Mouse (Mus musculus) thymus, postnatal 4 days (tissue): ENCODE data around the gene Crebl2.

Experiments used
- DNase-seq: peaks from one replicate; pipeline ENCODE4 v3.0.0; 2021

Gene Crebl2

DNA sequence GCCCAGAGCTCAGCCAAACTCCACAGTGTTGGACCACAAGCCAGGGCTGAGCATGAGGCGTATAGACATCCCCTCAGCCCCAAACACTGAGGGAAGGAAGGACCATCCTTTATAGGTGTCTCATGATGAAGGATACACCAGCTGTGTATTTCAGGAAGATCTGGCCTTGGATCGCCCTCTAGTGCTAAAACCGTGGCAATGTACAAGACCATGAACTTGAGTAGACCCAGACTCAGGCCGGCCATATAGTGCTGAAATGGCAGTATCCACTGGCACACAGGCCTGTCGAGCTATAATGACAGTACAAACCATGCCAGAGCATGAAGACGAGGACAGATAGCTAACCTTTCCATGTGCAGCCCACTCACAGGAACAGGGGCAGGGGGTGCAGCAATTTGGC, 46.8 kb downstream of the Crebl2 start:
- peak; percentile 48 for DNase-seq

DNA sequence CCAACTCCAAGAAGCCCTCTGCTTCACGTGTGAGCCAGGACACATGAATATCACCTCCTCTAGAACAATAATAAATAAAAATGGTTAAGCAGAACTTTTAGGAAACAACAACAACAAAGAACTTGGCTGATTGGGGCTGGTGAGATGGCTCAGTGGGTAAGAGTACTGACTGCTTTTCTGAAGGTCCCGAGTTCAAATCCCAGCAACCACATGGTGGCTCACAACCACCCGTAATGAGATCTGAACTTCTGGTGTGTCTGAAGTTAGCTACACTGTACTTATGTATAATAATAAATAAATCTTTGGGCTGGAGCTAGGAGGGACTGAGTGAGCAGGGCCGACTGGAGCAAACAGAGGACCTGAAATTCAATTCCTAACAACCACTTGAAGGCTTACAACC, 47.3 kb downstream of the Crebl2 start:
- DNase-seq = no peak

- no peak for DNase-seq
These were observed 47.9 kb downstream of the Crebl2 start for GRCm38 (mm10) chr6:134877892-134878291.

- DNase-seq = no peak
These were observed 49.6 kb downstream of the Crebl2 start for GRCm38 (mm10) chr6:134879556-134879955.

DNA sequence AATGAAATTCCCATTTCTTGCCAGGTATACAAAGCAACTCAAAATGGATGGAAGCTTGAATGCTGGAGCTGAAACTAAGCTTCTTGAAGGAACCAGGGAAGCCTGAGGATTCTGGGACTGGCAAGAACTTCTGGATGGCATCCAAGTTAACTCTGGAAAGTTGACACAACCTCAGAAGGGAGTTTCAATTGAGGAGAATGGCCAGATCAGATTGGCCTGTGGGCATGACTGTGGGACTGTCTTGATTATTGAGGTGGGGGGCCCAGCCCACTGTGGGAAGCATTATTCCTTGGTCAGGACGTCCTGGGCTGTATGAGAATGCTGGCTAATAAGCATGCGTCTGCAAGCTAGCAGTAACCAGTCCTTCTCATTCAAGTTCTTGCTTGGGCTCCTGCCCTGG, 50.1 kb downstream of the Crebl2 start:
- DNase-seq = no peak

DNA sequence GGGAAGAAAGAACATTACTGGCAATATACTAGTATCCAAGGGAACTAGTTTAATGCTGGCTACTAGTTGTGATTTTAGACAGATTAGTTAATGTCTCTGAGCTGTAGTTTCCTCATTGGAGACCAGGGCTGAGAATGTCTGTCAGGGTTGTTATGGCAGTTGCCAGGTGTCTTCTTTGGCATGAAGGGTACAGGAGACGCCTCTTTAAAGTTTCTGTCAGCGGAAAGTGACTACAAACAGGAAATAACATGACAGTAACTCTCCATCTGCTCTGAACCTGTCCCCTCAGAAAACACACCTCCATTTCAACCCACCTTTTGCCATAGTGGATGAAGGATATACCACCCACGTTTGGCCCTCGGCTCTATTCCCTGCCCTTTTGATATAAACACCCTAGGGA, 53.7 kb downstream of the Crebl2 start:
- DNase-seq = no peak

DNA sequence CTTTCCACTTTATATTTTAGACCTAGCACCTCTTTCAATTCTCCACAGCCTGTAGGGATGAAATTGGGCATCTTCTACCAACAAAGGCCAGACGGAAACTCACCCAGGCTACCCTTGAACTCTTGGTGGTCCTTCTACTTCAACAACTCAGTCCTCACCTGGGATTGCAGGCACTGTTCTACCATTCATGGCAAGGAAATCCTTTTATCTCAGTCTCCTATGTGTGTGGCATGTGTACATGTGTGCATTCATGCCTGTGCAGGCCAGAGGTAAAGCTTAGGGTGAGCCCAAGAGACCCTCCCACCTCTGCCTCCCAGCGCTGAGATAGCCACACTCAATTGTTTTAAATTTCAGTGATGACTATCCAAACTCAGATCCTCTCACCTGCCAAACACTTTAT, 55.6 kb downstream of the Crebl2 start:
- DNase-seq = no peak

DNA sequence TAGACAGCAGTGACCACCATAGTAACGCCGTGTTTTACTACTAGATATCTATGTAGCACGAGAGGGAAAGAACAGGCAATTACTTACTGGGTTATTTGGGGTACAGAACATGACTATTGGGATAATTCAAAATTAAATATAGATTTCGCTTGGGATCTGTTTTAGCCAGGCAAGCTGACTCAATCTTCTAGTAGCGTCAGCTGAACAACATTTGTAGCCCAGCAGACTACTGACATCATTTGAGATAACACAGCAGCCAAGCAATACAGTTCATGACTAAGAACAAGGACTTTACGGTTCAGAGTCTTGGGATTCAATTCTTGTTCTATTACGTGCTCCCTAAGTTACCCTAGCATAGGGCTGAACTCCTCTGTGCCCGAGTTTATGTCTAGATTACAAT, 56.5 kb downstream of the Crebl2 start:
- no peak for DNase-seq

- DNase-seq = no peak
These were observed 57.1 kb downstream of the Crebl2 start for GRCm38 (mm10) chr6:134887008-134887407.

GRCm38 (mm10) chr6:134887711-134888449, 57.9 kb downstream of the Crebl2 start:
- peak; percentile 53 for DNase-seq

GRCm38 (mm10) chr6:134888563-134889017, 58.6 kb downstream of the Crebl2 start:
- DNase-seq = no peak

- DNase-seq = no peak
These were observed 59.8 kb downstream of the Crebl2 start for GRCm38 (mm10) chr6:134889763-134890162.

DNA sequence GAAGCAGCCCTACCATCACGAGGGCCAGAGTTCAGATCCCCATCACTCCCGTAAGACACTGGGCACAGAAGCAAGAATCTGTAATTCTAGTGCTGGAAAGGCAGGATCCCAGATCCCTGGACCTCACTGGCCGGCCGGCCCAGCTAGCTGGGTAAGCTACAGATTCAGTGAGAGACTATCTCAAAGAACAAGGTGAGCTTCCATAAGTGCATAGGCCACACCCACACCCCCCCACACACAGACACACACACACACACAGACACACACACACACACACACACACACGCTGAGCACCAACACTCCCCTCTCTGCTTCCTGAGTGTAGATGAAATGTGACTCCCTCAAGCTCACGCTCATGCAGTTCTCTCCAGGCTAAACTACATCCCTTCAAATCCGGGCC, 60.5 kb downstream of the Crebl2 start:
- no peak for DNase-seq

DNA sequence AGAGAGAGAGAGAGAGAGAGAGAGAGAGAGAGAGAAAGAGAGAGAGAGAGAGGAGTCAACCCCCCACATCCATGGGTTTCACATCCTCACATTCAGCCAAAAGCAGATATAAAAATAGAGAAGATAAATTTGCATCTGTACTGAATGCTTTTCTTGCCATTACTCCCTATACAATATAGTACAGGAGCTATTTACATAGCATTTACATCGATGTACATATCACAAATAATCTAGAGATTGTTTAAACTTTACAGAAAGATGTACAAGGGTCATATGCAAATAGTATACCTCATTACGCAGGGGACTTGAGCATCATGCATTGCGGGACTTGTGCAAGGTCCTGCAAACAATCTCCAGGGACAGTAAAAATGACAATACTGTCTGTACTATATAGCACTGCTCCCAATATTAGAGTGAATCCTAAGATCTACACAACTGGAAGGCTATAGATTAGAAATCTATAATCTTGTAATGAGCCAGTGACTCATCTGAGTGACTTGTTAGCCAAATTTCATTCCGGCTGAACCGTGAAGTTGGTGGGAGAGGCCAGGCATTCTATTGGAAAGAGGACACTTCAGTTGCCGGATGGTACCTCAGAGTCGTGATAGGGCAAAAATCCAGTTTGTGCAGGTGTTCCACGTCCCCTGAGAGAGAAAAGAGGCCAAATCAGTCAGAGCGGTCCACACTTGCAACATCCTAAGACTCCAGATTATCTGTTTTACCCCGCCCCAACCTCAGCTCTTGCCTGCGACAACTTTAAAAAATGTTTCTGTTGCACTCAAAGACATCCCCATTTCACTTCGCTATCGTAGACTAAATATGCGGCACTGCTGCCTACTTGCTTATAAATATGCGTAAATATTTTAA, 66.8 kb downstream of the Crebl2 start:
- no peak for DNase-seq

- DNase-seq = peak; percentile 98
These were observed 67.6 kb downstream of the Crebl2 start for GRCm38 (mm10) chr6:134897443-134898094.

- DNase-seq = peak; percentile 85
These were observed 68.4 kb downstream of the Crebl2 start, which contains the start of gene Gpr19 for GRCm38 (mm10) chr6:134898095-134898965. TSS of gene Gpr19 (minus strand) at chr6:134898578.

- no peak for DNase-seq
These were observed 73.4 kb downstream of the Crebl2 start for GRCm38 (mm10) chr6:134903368-134903767.

DNA sequence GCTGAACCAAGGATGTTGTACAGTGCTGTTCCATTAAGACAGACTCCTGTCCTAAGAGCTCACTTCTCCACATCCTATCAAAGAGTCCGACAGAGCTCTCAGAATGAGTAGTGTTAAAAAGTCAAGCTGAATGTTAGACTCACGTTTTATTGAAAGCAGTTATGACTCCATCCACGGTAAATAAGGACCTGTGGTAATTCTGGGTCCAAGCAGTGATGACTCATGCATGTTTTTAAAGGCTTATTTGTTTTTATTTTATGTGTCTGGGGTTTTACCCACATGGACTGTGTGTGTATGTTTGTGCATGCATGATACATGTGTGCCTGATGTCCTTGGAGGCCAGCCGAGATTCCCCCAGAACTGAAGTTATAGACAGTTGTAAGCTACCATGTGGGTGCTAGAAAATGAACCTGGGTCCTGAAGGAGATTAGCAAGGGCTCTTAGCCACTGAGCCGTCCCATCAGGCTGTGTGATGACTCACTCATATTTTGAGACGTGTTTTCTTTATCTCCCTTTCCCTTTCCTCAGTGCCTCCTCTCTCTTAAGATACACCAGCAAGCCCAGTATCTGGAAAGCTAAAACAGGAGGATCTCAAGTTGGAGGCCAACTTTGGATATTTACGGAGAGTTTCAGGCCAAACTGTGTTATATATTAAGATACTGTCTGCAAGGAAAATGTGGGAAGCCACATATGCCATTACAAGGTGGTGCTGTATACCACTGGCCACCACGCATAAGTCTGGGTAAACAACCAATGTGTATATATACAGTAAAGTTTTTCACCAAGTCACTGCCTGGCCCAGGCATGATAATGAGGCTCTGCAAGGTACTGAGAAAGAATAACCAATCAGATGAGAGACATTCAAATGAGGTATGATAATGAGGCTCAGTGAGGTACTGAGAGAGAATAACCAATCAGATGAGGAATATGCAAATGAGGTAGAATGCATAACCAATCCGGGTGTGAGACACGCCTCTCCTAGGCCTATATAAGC, 74.2 kb downstream of the Crebl2 start:
- DNase-seq = no peak

DNA sequence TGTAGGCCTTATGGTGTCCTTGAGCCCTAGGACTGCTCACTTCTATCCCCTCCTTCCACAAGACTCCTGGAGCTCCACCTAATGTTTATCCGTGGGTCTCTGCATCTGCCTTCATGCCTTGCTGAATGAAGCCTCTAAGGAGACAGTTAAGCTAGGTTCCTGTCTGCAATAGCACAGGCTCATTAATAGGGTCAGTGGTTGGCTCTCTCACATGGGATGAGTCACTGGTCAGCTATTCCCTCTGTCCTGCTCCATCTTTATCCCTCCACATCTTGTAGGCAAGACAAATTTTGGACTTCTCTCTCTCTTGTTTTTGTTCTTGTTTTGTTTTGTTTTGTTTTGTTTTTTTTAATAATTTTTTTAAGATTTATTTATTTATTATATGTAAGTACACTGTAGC, 75.9 kb downstream of the Crebl2 start:
- no peak for DNase-seq
